Mouse (Mus musculus) ovary, adult 2 months (tissue): Measurements from ENCODE around the gene Krtap19-2. TPM values are rescaled to one million over a fixed set of nuclear protein-coding genes. Genes with fewer than 3 reads are reported as not detected.

Source experiments
- polyA plus RNA-seq: library from polyadenylated mRNA; depleted of rRNA; stranded (reverse); fragments of >200 nt; gene quantifications from 2 replicates; pipeline ENCODE4 v1.2.3, GENCODE M21; 2012; rRNA removed

Gene Krtap19-2
- not detected in 2 replicates for polyA plus RNA-seq

DNA sequence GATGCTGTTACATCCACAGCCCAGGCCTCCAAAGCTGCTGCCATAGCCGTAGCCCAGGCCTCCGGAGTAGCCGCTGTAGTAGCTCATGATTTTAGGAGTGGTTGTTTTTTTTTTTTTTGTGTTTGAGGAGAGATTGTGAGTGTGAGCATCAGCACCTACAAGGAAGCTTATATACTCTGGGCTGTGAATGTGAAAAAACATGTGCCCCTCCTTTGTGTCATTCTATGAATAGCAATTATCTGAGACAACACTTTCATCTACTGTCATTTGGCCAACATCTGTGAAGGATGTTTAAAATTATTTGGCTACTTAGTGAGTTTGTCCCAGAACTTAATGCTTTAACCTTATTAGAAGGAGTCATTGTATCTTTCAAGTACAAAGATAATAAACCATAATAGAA, at the start of gene Krtap19-2:
Krtap19-2 (minus strand) TSS at position 101 of the 400 bp plus-strand sequence.

DNA sequence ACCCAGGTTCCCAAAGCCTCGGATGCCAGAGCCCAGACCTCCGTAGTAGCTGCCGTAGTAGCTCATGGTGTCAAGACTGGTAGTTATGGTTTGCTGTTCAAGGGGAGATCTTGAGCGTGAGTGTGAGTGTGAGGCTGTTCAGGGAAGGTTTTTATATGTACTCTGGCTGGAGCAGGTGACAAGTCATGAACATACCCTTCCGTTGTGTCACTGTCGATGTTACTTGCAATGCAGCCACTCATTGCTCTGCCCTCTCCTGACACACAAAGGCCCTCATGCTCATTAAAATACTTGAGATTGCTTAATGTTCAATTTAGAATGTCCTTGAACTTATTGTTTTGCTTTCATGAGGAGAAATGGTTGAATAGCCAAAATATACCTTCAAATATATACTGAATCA, 22.3 kb upstream of the Krtap19-2 start, which contains the start of gene Krtap19-5:
Krtap19-5 (minus strand) TSS at position 101 of the 400 bp plus-strand sequence.

DNA sequence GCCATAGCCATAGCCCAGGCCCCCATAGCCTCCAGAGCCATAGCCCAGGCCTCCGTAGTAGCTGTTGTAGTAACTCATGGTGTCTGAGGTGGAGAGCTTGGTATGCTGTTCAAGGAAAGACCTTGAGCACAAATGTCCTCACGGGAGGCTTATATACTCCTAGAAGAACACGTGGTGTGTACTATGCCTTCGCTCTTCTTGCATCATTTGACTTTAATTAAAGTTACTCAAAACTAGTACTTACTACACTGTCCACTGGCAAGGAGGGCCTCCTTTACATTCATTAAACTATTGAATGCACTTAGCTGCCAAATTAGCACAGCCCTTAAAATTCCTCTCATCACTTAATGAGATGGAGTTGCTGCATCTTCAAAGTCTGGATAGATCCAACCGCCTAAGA, 10.9 kb upstream of the Krtap19-2 start, which contains the start of gene Krtap19-4:
Krtap19-4 (minus strand) TSS at position 101 of the 400 bp plus-strand sequence.

DNA sequence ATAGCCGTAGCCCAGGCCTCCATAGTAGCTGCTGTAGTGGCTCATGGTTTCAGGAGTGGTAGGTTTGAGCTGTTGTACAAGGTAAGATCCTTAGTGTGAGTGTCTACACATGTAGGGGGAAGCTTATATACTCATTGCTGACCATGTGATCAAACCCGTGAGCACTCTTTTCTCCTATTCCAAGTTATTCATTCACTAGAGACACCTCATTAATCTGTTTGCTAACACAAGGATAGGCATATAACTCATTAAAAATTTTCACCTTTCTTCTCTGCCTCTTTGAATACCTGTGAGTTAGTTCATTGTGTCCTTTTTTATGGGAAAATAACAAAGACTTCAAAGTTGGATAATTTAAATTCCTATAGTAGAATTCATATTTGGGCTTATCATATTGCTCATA, 3.9 kb upstream of the Krtap19-2 start, which contains the start of gene Krtap19-3:
Krtap19-3 (minus strand) TSS at position 101 of the 400 bp plus-strand sequence.

DNA sequence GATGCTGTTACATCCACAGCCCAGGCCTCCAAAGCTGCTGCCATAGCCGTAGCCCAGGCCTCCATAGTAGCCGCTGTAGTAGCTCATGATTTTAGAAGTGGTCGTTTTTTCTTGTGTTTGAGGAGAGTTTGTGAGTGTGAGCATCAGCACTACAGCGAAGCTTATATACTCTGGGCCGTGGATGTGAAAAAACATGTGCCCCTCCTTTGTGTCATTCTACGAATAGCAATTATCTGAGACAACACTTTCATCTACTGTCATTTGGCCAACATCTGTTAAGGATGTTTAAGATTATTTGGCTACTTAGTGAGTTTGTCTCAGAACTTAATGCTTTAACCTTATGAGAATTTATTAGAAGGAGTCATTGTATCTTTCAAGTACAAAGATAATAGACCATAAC, 4.8 kb downstream of the Krtap19-2 start, which contains the start of gene Krtap19-1:
Krtap19-1 (minus strand) TSS at position 101 of the 400 bp plus-strand sequence.

DNA sequence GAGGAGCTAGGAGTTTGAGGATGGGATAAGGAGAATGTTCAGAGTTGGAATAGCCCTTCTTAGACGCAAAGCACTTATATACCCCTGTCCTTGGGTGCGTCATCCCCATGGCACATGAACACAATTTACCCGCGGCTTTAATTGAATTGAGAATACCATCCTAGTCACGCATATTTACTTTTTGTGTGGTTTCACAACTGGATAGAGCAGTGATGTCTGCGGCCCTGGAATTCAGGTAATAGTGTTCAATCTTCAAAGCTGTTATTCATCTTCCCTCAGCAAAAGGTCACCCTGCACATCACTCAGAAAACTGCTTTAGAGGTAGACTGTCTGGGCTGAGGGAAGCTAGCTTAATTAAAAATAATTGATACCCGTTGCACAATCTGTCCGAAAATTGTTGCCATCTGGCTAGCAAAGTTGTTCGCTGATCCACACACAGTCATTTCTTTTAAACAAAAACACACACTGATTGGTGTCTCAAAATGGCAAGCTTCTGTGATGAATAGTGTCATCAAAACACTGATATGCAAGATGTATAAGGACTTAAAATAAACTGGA, 47.9 kb downstream of the Krtap19-2 start, which contains the start of gene Krtap14:
Krtap14 (minus strand) TSS at position 51 of the 558 bp plus-strand sequence.

Other genes starting within 250 kb of the Krtap19-2 start
- gene 2310079G19Rik, start 246.6 kb downstream of the Krtap19-2 start, polyA plus RNA-seq, result not detected in 2 replicates
- gene Krtap26-1, start 226.5 kb downstream of the Krtap19-2 start, polyA plus RNA-seq, result not detected in 2 replicates
- gene Krtap27-1, start 202.6 kb downstream of the Krtap19-2 start, polyA plus RNA-seq, result not detected in 2 replicates
- not detected in 2 replicates for gene 2310061N02Rik, start 166.3 kb downstream of the Krtap19-2 start, polyA plus RNA-seq
- not detected in 2 replicates for gene Krtap13-1, start 145.4 kb downstream of the Krtap19-2 start, polyA plus RNA-seq
- not detected in 2 replicates for gene Krtap13, start 122.6 kb downstream of the Krtap19-2 start, polyA plus RNA-seq
- not detected in 2 replicates for gene 2310034C09Rik, start 115.4 kb downstream of the Krtap19-2 start, polyA plus RNA-seq
- not detected in 2 replicates for gene 2310057N15Rik, start 100.1 kb downstream of the Krtap19-2 start, polyA plus RNA-seq
- gene Gm5965, start 96.4 kb downstream of the Krtap19-2 start, polyA plus RNA-seq, result not detected in 2 replicates
- gene Gm20741, start 62.0 kb downstream of the Krtap19-2 start, polyA plus RNA-seq, result not detected in 2 replicates
- not detected in 2 replicates for gene Krtap15, start 54.1 kb downstream of the Krtap19-2 start, polyA plus RNA-seq
- not detected in 2 replicates for gene Krtap14, start 48.1 kb downstream of the Krtap19-2 start, polyA plus RNA-seq
- not detected in 2 replicates for gene Krtap19-1, start 4.9 kb downstream of the Krtap19-2 start, polyA plus RNA-seq
- gene Krtap19-3, start 3.8 kb upstream of the Krtap19-2 start, polyA plus RNA-seq, result not detected in 2 replicates
- gene Krtap19-4, start 10.8 kb upstream of the Krtap19-2 start, polyA plus RNA-seq, result not detected in 2 replicates
- gene Krtap19-5, start 22.2 kb upstream of the Krtap19-2 start, polyA plus RNA-seq, result not detected in 2 replicates
- not detected in 2 replicates for gene Krtap19-9b, start 58.0 kb upstream of the Krtap19-2 start, polyA plus RNA-seq
- gene Krtap16-3, start 88.6 kb upstream of the Krtap19-2 start, polyA plus RNA-seq, result not detected in 2 replicates
- gene Krtap22-2, start 136.5 kb upstream of the Krtap19-2 start, polyA plus RNA-seq, result not detected in 2 replicates
- gene Gm10229, start 141.0 kb upstream of the Krtap19-2 start, polyA plus RNA-seq, result not detected in 2 replicates
- not detected in 2 replicates for gene Krtap6-1, start 157.4 kb upstream of the Krtap19-2 start, polyA plus RNA-seq
- not detected in 2 replicates for gene Gm10228, start 167.2 kb upstream of the Krtap19-2 start, polyA plus RNA-seq
- not detected in 2 replicates for gene Krtap6-5, start 173.6 kb upstream of the Krtap19-2 start, polyA plus RNA-seq
- gene 1110025L11Rik, start 189.7 kb upstream of the Krtap19-2 start, polyA plus RNA-seq, result not detected in 2 replicates
- gene Krtap6-3, start 209.7 kb upstream of the Krtap19-2 start, polyA plus RNA-seq, result not detected in 2 replicates